Mouse (Mus musculus): ENCODE results near the gene Rnf11. TPM values are rescaled to one million over a fixed set of nuclear protein-coding genes. Genes with fewer than 3 reads are reported as not detected.

Rnf11 gene
- total RNA-seq, 2 experiments from 2014 or later = 95.4 to 123 TPM

DNA sequence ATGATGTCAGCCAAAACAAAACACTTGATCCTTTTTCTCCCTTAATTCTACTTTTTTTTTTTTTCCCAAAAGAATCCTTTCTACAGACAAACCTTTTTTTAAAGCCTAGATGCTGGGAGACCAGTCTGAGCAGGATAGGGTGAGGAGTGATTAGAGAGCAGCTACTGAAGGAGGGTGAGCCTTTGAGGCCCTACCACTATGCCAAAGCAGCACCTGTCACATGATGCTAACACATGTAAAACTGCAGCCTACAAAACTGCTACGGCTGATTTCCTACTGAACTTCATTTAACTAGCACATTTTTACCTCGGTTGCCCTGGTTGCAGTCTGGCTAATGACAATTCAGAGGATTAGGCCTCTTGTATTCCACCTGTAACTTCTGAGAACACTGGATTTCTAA lies 39.6 kb downstream of the Rnf11 start:
- DNase-seq = no peak

DNA sequence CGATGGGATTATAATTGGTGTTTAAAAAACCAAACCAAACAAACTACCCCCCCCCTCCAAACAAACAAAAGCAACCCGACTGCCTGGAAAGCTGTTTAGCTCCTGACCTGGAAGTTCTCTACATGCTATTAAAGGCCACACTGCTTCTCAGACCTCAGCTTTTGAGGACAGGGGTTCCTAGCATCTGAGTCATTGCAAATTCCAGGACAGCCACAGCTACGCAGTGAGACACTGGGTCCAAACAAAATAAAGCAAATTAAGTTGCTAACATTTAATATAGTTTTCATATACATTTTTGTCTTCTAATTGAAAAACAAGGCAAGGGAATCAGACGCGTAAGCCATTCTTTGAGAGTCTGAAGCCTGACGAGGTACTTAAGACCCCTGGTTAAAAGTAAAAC lies 40.1 kb downstream of the Rnf11 start:
- DNase-seq = no peak

DNA sequence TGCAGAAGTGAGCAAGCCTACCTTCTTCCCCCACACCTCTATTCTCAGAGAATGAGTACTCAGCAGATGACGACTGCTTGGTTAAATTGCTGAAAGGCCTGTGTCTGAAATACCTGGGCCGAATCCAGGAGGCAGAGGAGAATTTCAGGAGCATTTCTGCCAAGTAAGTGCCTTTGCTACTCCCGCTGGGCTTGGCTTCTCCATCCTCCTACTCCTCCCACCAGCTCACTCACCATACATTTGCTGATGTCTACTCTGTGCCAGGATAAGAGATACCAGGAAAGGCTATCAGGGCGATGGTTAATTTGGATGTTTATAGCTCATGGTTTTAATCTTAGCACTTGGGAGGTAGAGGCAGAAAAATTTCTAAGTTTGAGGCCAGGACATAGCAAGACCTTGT lies 41.9 kb downstream of the Rnf11 start:
- DNase-seq = no peak

DNA sequence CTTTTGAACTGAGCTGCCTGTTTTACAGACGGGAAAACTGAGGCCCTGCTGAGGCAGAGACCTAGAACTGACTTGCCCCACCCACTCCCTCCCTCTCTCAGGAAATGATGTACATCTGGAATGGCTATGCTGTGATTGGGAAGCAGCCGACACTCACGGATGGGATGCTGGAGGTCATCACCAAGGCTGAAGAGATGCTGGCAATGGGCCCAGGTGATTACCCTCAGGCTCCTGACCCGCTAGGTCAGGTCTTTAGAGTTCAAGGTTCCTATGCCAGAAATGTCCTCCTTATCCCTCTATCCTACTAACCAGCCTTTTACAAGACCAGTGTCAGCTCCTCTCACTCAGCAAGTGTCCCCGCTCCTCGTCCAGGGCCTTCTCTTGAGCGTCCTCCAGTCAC lies 42.4 kb downstream of the Rnf11 start:
- DNase-seq = no peak

DNA sequence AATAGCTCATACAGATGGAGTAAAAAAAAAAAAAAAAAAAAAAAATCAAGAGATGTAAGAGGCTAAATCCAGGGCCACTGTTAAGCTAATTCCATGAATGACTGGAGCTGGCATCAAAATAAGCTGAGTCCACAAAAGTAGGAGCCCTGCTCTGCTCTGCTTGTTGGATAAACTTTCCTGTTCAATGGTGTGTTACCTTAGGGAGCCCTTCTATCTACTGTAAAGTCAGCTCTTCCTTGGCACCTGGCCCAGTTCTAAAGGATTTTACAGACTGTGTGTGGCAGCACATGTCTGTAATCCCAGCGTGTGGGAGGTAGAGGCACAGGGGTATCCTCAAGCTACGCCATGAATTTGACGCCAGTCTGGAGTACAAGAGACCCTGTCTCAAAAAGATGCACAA lies 43.5 kb downstream of the Rnf11 start:
- DNase-seq = no peak

DNA sequence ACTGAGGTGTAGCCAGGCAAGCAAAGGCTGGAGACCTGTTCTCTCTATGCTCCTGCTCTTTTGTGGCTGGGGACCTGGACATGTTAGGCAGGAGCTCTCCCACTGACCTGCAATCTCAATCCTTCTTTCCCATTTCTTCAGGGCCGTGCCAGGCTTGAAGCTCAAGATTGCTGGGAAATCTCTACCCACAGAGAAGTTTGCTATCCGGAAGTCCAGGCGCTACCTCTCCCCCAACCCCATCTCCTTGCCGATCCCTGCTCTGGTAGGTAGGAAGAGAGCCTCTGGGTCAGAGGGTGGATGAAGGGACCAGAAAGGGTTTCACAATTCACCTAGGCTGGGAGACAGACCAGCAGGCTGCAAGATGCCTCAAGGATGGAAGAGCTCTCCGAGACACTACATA lies 44.1 kb downstream of the Rnf11 start:
- no peak for DNase-seq

DNA sequence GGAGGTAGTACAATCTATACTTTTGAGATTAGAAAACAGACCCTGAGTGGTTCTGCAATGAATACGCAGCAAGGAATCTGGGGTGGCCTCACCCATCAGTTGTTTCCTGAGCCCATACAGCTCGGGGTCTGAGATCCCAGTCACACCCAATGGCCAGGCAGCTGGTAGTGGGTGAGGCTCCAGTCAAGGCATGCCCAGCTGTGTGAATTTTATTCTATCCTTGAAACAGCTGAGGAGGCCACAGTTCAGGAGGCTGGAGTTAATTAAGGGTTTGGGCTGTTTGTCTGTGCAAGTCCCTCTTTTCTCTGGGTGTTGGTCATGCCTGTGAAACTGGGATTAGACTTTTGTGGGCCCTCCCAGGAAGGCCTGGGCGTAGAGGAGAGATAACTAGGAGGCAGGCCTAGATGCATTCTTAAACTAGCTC lies 44.7 kb downstream of the Rnf11 start:
- DNase-seq = no peak

DNA sequence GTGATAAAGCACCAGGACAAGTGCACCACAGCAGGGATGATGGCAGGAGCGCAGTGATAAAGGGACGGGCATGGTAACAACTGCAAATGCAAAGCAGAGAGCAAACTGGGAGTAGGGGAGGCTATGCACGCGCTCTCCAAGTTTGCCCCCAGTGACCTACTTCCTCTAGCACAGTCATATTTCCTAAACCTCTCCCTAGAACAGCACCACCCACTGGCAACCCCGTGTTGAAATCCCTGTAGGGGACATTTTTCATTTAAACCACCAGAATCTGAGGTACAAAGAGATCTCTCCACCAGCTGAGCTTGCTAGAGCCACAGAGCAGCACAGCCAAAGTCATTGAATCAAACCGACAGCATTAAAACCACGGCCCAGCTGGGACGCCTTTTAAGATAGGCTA lies 45.4 kb downstream of the Rnf11 start:
- DNase-seq = no peak

DNA sequence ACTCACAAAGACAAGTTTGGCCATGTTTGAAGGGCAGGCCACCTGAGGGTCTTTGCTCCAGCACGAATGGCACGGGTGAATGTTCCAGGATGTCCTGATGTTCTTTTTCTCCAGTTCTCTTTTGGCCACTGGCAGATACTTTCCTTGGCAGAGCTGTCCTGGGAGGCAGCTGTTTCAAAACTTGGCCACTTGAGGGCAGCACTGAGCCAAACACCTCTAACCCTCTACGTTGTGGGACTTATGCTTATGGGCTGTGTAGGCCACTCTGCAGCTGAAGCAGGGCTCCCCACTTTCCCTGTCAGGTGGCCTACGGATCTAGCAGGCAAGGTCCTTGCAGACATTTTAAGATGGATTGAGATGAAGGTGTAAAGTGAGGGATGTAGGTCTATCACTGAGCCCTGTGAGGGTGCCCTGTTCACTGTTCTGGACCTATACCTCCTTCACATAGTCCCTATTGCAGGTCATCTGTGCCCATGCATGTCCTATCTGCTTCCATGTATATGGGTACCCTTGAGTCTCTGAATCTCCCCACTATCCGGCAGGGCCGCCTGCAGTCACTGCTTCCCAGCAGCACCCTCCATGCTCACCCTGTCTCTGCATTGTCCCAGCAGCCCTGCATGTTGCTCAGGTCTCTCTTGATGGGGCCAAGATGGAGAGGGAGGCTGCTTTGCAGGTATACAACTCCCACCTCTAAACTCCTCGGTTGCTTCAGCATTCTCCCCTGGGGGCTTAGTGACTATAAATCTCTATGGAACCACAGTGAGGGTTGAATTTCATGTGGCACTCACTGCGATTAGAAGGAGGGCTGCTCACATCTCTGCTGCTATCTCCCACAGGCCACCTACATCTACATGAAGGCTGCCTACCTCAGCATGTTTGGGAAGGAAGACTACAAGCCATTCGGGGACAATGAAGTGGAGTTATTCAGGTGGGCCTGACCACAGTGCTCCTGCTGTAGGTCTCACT lies 46.3 kb downstream of the Rnf11 start:
- DNase-seq = peak; percentile 34

DNA sequence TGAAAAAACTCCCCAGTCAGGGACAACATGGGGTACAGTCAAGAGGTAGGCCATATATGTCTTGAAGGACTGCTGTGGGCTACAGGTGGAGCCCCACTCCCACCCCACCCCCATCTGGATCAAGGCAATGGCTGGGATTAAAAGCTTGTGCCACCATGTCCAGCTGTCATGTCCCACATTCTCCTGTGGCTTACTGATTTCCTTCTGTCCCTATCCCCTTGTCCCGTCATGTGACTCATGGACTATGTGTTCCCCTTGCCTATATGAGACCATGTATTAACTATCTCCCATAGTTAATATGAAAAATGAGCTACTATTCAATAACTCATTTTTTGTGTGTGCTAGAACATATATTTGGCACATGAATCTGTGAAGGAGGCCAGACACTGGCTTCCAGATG lies 50.3 kb downstream of the Rnf11 start:
- no peak for DNase-seq

DNA sequence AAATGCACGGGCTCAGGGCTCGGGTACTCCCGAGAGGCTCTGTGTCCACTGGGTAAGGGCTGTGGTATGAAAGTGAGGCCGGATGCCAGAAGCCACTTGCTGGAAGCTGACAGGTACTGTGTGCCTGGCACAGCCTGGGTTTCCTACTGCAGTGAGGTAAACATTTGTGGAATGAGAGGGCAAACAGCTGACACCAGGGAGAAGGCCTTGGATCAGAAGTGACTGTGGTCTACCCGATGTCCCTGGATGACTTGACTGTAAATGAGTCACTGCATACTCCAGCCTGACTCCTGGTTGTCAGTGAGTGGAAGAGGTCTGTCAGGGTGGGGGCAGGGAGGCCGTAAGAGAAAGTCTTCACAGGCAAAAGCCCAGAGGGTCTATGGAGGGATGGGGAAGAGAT lies 50.9 kb downstream of the Rnf11 start:
- peak; percentile 51 for DNase-seq

DNA sequence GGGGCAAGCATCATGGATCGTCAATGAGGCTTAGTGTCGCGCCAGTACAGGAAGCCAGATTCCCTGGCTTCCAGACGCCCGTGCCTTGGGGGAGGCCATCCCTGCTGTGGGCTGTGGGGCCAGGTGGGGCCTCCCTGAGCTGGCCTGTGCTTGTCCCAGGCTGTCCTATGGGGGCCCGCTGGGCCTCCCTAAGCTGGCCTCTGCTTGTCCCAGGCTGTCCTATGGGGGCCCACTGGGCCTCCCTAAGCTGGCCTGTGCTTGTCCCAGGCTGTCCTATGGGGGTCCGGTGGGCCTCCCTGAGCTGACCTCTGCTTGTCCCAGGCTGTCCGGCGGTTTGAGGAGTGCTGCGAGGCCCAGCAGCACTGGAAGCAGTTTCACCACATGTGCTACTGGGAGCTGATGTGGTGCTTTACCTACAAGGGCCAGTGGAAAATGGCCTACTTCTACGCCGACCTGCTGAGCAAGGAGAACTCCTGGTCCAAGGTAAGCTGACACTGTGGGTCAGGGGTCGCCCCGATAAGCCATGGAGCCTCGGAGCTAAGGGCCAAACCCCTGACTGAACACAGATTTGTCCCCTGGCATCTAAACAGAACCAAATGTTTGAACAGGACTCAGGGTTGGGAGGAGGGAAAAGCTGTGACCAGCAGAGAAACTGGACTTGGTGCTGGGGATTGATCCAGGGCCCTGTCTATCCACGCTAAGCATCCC lies 51.7 kb downstream of the Rnf11 start:
- no peak for DNase-seq

DNA sequence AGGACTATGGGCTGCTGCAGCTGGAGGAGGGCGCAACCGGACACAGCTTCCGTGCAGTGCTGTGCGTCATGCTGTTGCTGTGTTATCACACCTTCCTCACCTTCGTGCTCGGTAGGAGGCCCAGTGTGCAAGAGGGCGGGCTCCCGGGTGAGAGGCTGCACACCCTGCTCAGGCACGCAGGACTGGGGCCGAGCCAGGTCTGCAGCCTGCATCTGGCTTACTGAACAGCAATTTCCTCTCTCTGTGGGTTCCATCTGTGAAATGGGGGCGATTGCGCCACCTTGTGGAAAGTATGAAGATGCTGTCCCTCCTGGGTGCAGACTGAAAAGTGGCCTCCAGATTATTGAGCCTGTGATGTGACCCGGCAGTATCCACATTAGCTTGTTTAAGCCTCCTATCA lies 53.7 kb downstream of the Rnf11 start:
- peak; percentile 33 for DNase-seq

DNA sequence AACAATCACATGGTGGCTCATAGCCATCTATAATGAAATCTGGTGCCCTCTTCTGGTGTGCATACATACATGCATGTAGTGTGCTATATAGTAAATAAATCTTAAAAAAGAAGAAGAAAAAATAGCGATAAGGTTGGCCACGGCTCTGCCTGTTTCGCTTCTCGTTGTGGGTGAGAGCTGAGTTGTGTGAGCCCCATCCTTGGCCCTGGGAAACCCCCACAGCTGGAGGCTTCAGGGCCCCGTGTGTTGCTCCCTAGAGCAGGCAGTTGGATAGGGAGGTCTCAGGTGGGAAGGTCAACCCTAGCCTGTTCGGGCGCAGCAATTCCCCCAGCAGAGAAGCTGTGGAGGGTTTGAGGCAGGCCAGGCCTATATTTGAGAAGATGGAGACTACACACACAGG lies 54.3 kb downstream of the Rnf11 start:
- DNase-seq = no peak

DNA sequence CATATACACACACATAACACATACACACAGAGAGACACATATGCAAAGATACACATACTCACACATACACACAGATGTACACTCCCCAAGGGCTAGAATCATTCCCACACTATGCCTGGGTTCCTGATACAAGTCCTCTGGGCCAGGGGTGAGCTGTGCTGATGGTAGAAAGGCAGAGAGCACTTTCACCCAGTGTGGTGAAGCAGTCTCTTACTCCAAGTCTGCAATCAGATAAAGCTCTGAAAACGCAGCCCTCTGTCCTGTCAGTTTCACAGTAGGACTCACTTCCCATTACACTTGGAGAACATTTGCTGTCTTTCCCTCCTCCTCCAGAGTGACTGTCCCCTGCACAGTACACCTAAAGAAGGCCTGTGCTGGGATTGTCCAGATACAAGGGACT lies 57.5 kb downstream of the Rnf11 start:
- no peak for DNase-seq

DNA sequence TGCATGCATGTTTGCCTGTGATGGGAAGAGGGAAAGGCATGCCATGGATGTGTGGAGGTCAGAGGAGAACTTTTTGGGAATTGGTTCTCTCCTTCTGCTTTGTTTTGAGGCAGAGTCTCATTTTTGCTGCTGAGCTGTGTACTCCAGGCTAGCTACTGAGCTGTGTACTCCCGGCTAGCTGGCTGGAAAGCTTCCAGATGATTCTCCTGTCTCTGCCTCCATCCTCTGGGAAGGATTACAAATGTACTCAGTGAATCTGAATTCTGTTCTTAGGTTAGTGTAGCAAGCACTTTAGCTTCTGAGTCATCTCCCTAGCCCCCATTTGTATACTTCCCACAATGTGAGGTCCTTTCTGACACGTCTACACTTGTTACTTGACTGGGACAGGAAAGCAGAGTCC lies 61.1 kb downstream of the Rnf11 start:
- DNase-seq = no peak

DNA sequence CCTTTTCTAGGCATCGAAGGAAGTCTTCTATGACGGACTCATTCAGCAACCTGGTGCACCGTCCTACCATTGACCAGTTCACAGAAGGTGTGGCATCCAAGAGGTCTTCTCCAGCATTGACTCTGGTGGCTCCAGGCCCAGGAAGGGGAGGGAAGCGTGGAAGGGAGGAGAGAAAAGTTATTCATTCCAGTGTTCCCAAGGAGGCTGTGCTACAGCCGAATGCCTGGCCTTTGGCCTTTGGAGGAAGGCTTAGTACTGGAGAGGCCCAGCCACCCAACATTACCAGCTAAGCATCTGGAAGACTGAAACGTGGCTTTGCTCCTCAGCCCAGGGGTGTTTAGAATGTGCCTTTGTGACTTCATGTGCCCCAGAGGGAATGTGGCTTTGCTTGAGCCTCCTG lies 62.1 kb downstream of the Rnf11 start:
- DNase-seq = no peak

DNA sequence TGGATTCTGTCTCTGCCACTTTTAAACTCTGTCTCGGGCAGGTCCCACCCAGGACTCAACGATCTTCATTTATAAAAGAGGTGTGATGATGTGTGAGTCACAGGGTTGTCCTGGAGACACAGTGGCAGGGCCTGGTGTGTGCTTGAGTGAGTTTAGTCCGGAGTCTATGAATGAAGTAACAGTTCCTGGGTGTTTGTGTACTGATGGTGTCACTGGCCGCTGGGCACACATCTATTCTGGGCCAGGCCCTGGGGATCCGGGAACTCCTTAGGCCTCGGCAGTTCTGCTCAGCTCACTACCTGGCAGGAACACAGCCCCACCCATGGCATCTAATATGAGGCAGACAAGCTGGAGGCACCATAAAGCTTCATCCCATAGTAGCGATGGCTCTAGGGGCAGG lies 62.9 kb downstream of the Rnf11 start:
- DNase-seq = no peak

DNA sequence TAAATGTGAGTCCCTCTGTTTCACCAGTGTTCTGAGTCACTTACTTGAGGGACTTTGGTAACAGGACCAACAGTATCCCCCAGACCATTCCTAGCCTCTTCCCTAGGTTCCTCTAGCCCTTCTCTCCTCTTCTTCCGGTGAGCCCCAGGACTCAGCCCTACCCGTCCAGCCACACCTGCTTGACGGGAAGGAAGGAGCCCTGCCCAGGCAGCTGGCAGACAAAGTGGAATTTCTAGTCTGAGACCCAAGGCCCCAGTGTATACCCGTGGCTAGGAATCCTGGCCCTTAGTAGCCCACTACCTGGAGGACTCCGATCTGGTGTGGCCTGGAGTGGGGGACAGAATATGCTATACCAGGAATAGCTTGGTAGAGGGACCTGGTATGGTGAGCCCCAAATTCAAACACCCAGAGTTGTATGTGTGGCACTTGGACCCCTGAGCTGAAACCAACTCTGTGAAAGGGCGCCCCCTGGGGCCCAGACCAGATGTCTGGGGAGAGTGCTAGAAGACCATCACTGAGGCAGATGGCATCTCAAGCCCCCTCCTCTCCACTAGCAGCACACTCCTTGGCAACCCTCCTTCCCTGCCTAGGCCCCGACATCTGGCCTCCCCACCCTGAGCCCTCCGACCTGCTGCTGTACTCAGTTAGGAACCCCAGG lies 64.3 kb downstream of the Rnf11 start:
- no peak for DNase-seq

DNA sequence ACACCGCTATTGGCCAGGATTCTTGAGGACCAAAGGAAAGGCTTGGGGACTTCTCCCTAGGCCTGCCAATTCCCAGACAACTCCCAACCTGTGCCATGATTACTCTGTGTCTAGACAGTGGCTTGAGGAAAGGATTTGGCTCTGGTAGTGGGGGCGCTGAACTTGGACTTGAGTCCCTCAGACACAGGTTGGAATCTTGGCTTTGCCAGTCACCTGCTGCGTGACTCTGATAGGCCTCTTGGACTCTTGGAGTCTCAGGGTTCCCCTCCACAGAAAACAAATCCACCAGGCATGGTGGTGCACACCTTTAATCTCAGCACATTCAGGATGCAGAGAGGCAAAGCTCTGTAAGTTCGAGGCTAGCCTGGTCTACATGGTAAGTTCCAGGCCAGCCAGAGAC lies 65.0 kb downstream of the Rnf11 start:
- no peak for DNase-seq

DNA sequence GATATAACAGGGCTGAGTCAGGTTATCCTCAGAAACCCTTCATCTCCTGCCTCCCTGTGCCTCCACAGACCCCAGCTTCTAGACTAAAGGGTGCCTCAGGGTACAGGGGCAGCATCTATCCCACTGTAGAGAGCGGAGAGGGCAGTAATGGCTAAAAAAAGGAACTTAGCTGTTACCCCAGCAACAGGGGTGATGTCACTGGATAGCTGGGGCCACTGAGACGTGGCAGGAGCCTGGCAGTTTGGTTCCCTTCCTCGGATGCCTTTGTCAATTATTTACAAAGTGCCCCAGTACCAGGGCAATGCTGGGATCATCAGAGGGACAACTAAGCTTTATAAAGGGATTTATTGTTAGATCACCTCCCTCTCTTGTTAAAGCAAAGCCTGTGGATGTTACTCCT lies 65.5 kb downstream of the Rnf11 start:
- no peak for DNase-seq

DNA sequence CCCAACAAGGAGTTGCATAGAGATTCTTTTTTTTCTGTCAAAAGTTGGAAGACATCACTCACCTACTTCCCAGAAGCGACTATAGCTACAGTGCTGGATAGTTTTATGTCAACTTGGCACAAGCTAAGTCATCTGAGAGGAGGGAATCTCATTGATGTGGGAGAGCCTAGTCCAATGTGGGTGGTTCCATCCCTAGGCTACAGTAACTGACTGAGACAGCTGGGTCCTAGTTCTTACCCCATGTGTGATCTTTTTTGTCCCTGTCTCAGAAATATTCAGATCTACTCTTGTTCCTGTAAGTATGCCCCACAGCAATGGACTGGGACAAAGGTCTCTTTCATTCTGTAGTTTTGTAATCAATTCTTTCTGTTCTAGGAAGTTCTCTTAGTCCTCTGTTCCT lies 66.5 kb downstream of the Rnf11 start:
- no peak for DNase-seq

DNA sequence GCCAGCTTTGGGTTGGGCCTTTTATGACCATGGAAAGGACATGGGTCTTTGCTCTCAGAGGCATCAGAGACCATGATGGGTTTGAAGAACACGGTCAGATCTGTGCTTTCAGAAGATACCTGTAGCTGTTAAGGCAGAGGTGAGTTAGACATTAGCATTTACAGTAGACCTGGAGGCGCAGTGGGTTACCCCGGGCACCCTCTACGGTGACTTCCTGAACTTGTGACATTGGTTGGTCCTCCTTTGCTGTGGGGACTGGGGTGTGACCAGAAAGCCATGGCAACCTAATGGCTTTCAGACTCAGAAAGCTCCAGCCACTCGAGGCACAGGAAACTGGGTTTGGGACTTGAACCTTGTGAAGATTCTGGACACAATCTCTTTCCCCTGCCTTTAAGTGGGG lies 72.3 kb downstream of the Rnf11 start:
- no peak for DNase-seq

All from gastrocnemius, postnatal 25 days (tissue).